Mouse (Mus musculus) lung, embryonic 14.5 days (tissue): ENCODE data around the gene Rps6ka2. TPM values are rescaled to one million over a fixed set of nuclear protein-coding genes. Genes with fewer than 3 reads are reported as not detected.
"Not testable (repeated sequence)": the region's sequence is repeated elsewhere in the genome, so short reads cannot be mapped to it uniquely, and the experiment has no call there.

ENCODE experiments used
- ATAC-seq: fragments of 200-750 bp; cut with Nextera tagmentation; 2 replicates; pipeline ENCODE4 v1.8.0; 2017; ENCODE audit warnings: mild to moderate bottlenecking, moderate TSS enrichment, moderate library complexity; ENCODE audit not compliant: insufficient read depth
- DNase-seq: peaks from one replicate; pipeline ENCODE4 v3.0.0-alpha.2; 2015
- H3K27ac ChIP-seq: fragments of 300-500 bp; sonication (generic); 2 replicates; pipeline ENCODE4 v1.5.1; 2014; ENCODE audit warnings: low read depth, mild to moderate bottlenecking, moderate library complexity
- H3K27me3 ChIP-seq: fragments of 300-500 bp; sonication (generic); 2 replicates; pipeline ENCODE4 v1.6.1; 2014; ENCODE audit warnings: low read length, control low read depth; ENCODE audit not compliant: insufficient read depth
- H3K36me3 ChIP-seq: fragments of 300-500 bp; sonication (generic); 2 replicates; pipeline ENCODE4 v1.6.1; 2014; ENCODE audit warnings: control low read depth; ENCODE audit not compliant: insufficient read depth
- H3K4me1 ChIP-seq: fragments of 300-500 bp; sonication (generic); 2 replicates; pipeline ENCODE4 v1.6.1; 2014; ENCODE audit warnings: antibody characterized with exemption, control low read depth; ENCODE audit not compliant: insufficient read depth
- H3K4me2 ChIP-seq: fragments of 300-500 bp; sonication (generic); 2 replicates; pipeline ENCODE4 v1.6.1; 2014; ENCODE audit warnings: mild to moderate bottlenecking
- H3K4me3 ChIP-seq: fragments of 300-500 bp; sonication (generic); 2 replicates; pipeline ENCODE4 v1.5.1; 2014; ENCODE audit warnings: low read depth, low read length
- H3K9ac ChIP-seq: fragments of 300-500 bp; sonication (generic); 2 replicates; pipeline ENCODE4 v1.6.1; 2014
- H3K9me3 ChIP-seq: fragments of 300-500 bp; sonication (generic); 2 replicates; pipeline ENCODE4 v1.6.1; 2016; ENCODE audit warnings: low read depth, low read length, control low read depth
- WGBS: fragments of 180-500 bp; shearing (Covaris S2); extraction: QIAGEN DNeasy Blood & Tissue Kit; methylation state at CpG from one replicate; pipeline ENCODE4 v1.1.7; 2014; 5-methylcytosine and 5-hydroxymethylcytosine counted together
- polyA plus RNA-seq: library from polyadenylated mRNA; unstranded; fragments of >200 nt; fragmentation: Nextera tagmentation; extraction: Ambion mirVana; gene quantifications from 2 replicates; pipeline ENCODE4 v1.2.1, GENCODE M21; 2014

The Rps6ka2 gene
- polyA plus RNA-seq, 1 experiment from 2014 or later = 16.9 TPM

DNA sequence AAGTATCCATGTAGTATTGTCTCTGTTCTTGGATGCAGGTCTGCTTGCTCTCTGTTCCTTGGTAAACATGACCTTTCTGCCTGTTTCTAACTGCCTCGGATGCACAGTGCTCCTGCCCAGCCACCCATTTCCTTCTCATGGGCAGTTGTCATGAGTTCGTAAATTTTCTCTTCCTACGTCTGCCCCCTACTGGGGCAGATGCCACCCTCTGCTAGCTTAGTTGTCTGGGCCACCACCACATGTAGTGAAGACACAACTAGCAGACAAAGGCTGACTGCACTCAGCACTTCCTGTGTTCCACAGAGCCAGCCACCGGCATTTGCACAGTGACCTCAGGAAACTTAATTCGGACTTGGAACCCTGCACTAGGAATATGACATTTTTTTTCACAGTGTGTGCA lies 162.8 kb downstream of the Rps6ka2 start:
- not testable (repeated sequence) for H3K4me1 ChIP-seq, DNase-seq, H3K9ac ChIP-seq, ATAC-seq, H3K27ac ChIP-seq, H3K36me3 ChIP-seq, H3K4me3 ChIP-seq, H3K9me3 ChIP-seq, H3K27me3 ChIP-seq, H3K4me2 ChIP-seq
- 66% methylated on average over 3 of the region's 5 CpGs for WGBS

DNA sequence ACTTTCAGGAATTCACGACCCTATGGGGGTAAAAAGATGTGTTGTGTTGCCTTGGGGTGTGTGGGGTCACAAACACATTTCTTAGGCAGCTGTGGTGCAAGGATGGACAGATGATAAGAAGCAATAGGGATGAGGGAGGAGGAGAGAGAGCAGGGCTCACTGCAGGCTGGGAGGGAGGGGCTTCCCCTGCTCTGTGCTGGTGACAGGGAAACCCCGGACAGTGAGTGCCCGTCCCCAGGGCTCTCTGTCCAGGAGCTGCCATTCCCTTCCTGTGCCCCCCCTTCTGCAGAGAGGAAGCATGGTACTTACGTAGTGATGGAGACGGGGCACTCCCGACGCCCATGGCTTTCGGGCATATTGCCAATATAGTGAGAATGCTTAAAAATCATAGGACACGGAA lies 167.5 kb downstream of the Rps6ka2 start:
- H3K4me2 ChIP-seq, H3K36me3 ChIP-seq, H3K4me1 ChIP-seq, H3K9me3 ChIP-seq, H3K27ac ChIP-seq, H3K9ac ChIP-seq, H3K27me3 ChIP-seq, H3K4me3 ChIP-seq: not testable (repeated sequence)
- WGBS = 39% methylated on average over 7 of the region's 9 CpGs
- peak; percentile 35 for DNase-seq
- ATAC-seq = peak; percentile 58

DNA sequence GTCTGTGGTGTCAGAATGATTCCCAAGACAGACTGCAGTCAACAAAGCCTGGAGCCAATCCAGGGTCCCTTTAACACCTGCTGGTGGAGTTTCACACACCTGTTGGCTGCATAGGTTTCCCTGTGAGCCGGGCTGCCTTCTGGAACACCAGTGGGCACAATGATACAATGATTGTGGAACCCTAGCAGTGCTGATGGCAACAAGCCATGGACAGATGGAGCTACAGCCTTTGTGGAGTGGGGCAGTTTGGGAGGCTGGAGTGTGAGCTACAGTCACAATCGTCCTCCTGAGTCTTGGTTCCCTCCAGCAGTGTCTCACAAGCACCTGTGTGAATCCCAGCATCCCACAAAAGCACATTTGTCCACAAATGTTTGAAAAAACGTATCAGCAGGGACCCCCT lies 178.8 kb downstream of the Rps6ka2 start:
- not testable (repeated sequence) for H3K36me3 ChIP-seq, DNase-seq, H3K4me3 ChIP-seq, H3K27me3 ChIP-seq, H3K4me1 ChIP-seq, H3K9me3 ChIP-seq, H3K9ac ChIP-seq, H3K27ac ChIP-seq, H3K4me2 ChIP-seq, ATAC-seq
- 68% methylated on average over 2 of the region's 3 CpGs for WGBS

DNA sequence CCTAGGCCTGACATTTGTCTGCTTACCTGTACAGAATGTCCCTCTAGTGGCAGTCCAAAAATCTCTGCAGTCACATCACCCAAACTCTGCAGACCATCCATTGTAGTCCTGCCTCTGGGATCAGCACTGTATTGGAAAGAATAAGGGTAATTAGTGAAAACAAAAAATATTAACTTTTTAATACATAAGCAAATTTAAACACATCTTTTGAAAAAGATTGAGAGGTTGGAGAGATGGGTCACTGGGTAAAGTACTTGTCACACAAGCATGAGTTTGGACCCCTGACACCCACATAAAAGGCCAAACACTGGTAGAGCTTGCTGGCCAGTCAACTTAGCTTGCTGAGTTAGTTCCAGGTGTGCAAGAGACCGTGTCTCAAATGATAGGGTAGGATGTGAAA lies 182.7 kb downstream of the Rps6ka2 start, which contains the start of gene Ttll2:
TSS of gene Ttll2 (minus strand) at position 101 of the 400 bp plus-strand sequence.
- not testable (repeated sequence) for ATAC-seq, H3K36me3 ChIP-seq, H3K4me2 ChIP-seq, H3K9ac ChIP-seq, H3K27ac ChIP-seq, DNase-seq, H3K27me3 ChIP-seq, H3K9me3 ChIP-seq, H3K4me3 ChIP-seq, H3K4me1 ChIP-seq
- 67% methylated on average over 1 of the region's 1 CpGs for WGBS

Other genes starting within 250 kb of the Rps6ka2 start
- 35.6 and 37.1 TPM in 2 replicates for gene Rsph3b, start 221.4 kb upstream of the Rps6ka2 start, polyA plus RNA-seq
- 58.6 and 61.4 TPM in 2 replicates for gene Tagap1, start 209.0 kb upstream of the Rps6ka2 start, polyA plus RNA-seq
- 220 and 234 TPM in 2 replicates for gene Rnaset2b, start 199.5 kb upstream of the Rps6ka2 start, polyA plus RNA-seq
- gene Gm49721, start 191.2 kb upstream of the Rps6ka2 start, polyA plus RNA-seq = 0.20 and 0.36 TPM in 2 replicates
- not detected in 2 replicates for gene Gm1604a, start 144.5 kb upstream of the Rps6ka2 start, polyA plus RNA-seq
- not detected in 2 replicates for gene Tcp10a, start 154.5 kb downstream of the Rps6ka2 start, polyA plus RNA-seq
- not detected in 2 replicates for gene Ttll2, start 182.6 kb downstream of the Rps6ka2 start, polyA plus RNA-seq
- gene Gm49630, start 201.9 kb downstream of the Rps6ka2 start, polyA plus RNA-seq = not detected in 2 replicates
- not detected in 2 replicates for gene Unc93a2, start 215.3 kb downstream of the Rps6ka2 start, polyA plus RNA-seq